Comparison of ENCODE assay signal across 17 mouse cellular contexts in the genomic region with DNA sequence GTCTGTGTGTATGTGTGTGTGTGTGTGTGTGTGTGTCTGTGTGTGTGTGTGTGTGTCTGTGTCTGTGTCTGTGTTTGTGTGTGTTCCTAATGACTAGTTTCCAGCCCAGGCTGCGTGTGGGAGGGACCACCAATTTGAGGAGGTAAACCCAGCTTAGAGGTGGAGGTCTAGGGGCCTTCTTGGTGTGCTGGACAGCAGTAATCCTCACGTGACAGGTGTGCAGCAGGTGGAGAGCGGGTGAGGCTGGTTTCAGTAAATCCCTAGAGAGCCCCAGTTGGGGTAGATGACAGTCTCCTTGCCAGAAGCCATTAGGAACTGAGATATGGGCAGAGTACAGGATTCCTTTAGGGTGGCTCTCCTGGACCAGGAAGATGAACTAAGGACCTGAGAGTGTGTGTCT. TPM values are rescaled to one million over a fixed set of nuclear protein-coding genes. Genes with fewer than 3 reads are reported as not detected.
DNase-seq lines count a peak whose midpoint lies in the region; ATAC-seq and TF ChIP-seq lines count a peak whose summit lies in the region.
"Had no signal": no experiment of that assay in that cellular context is flagged by ENCODE, and none has a peak within 500 bp of the region (broad histone marks: within the 10 kb centered on the region; RNA-seq: fewer than 3 reads in every experiment).

No protein-coding gene starts in this region.

- TF ChIP-seq EP300 in liver, postnatal 0 days (IDR thresholded peaks at IDR 0.05; ENCODE audit: low read depth): no peak

- H3K4me3 ChIP-seq in forebrain, embryonic 10.5 days: no peak overlapping the region
- H3K4me3 ChIP-seq in forebrain, embryonic 16.5 days (replicated peaks; ENCODE audit: low read length): no peak overlapping the region
- no peak overlapping the region for H3K4me3 ChIP-seq in hindbrain, embryonic 10.5 days
- H3K4me3 ChIP-seq in hindbrain, embryonic 16.5 days (ENCODE audit: low read length): no peak overlapping the region
- no peak overlapping the region for H3K4me3 ChIP-seq in liver, embryonic 15.5 days (replicated peaks)
- no peak overlapping the region for H3K4me3 ChIP-seq in liver, postnatal 0 days (ENCODE audit: low read depth, low read length)
- no peak overlapping the region for H3K4me3 ChIP-seq in limb, embryonic 10.5 days
- H3K4me3 ChIP-seq: intestine, embryonic 15.5 days had no signal

- H3K27me3 ChIP-seq in forebrain, embryonic 10.5 days (ENCODE audit: poor library complexity, severe bottlenecking): no peaks in the 10 kb centered on the region
- no peaks in the 10 kb centered on the region for H3K27me3 ChIP-seq in forebrain, embryonic 16.5 days (replicated peaks; ENCODE audit: control insufficient read depth, insufficient read depth, low read length)
- no peaks in the 10 kb centered on the region for H3K27me3 ChIP-seq in hindbrain, embryonic 10.5 days (ENCODE audit: insufficient read depth, poor library complexity, severe bottlenecking)
- peaks cover 2% of the 10 kb centered on the region; the same call in 1 of the 2 replicates for H3K27me3 ChIP-seq in hindbrain, embryonic 16.5 days (replicated peaks; ENCODE audit: control insufficient read depth, insufficient read depth, low read length)
- H3K27me3 ChIP-seq in liver, embryonic 15.5 days: no peaks in the 10 kb centered on the region
- no peaks in the 10 kb centered on the region for H3K27me3 ChIP-seq in liver, postnatal 0 days (ENCODE audit: insufficient read depth, low read length)
- H3K27me3 ChIP-seq in limb, embryonic 10.5 days (ENCODE audit: low read depth, poor library complexity, severe bottlenecking): no peaks in the 10 kb centered on the region
- H3K27me3 ChIP-seq: intestine, embryonic 15.5 days had no signal

- H3K9ac ChIP-seq in forebrain, embryonic 16.5 days (replicated peaks; ENCODE audit: low read depth, low read length): no peak overlapping the region
- no peak overlapping the region for H3K9ac ChIP-seq in hindbrain, embryonic 16.5 days (ENCODE audit: low read depth, low read length)
- H3K9ac ChIP-seq in liver, embryonic 15.5 days: no peak overlapping the region
- no peak overlapping the region for H3K9ac ChIP-seq in liver, postnatal 0 days (replicated peaks)
- H3K9ac ChIP-seq: intestine, embryonic 15.5 days; liver, embryonic 14.5 days had no signal

- peaks cover 67% of the 10 kb centered on the region for H3K4me1 ChIP-seq in forebrain, embryonic 10.5 days
- H3K4me1 ChIP-seq in forebrain, embryonic 16.5 days (replicated peaks; ENCODE audit: control insufficient read depth, insufficient read depth, low read length): peaks cover 41% of the 10 kb centered on the region
- H3K4me1 ChIP-seq in hindbrain, embryonic 10.5 days (replicated peaks): peaks cover 79% of the 10 kb centered on the region
- H3K4me1 ChIP-seq in hindbrain, embryonic 16.5 days (ENCODE audit: control insufficient read depth, insufficient read depth, low read depth, low read length): peaks cover 28% of the 10 kb centered on the region
- peaks cover 23% of the 10 kb centered on the region for H3K4me1 ChIP-seq in liver, embryonic 15.5 days (replicated peaks)
- peaks cover 6% of the 10 kb centered on the region for H3K4me1 ChIP-seq in liver, postnatal 0 days (ENCODE audit: insufficient read depth)
- peaks cover 71% of the 10 kb centered on the region for H3K4me1 ChIP-seq in limb, embryonic 10.5 days

- DNase-seq in forebrain, embryonic 10.5 days (ENCODE audit: extremely low spot score, low spot score): no peak
- no peak for DNase-seq in hindbrain, embryonic 10.5 days (ENCODE audit: low spot score)
- no peak for DNase-seq in liver, postnatal 0 days
- no peak for DNase-seq in limb, embryonic 10.5 days (ENCODE audit: low spot score)
- DNase-seq: cerebellum, adult 11 months; cerebellum, postnatal 14 days; kidney, adult 9 months; midbrain, embryonic 14.5 days; right cerebral cortex, postnatal 4 days had no signal

- H3K36me3 ChIP-seq in forebrain, embryonic 10.5 days (replicated peaks): peaks cover 100% of the 10 kb centered on the region
- peaks cover 4% of the 10 kb centered on the region; the same call in 1 of the 2 replicates for H3K36me3 ChIP-seq in forebrain, embryonic 16.5 days (ENCODE audit: control insufficient read depth, insufficient read depth)
- peaks cover 98% of the 10 kb centered on the region for H3K36me3 ChIP-seq in hindbrain, embryonic 10.5 days
- peaks cover 14% of the 10 kb centered on the region for H3K36me3 ChIP-seq in hindbrain, embryonic 16.5 days (ENCODE audit: control insufficient read depth, insufficient read depth, low read length)
- 0 out of 2 replicates have a peak, but pooled peaks cover 4% of the 10 kb centered on the region for H3K36me3 ChIP-seq in liver, embryonic 15.5 days (replicated peaks)
- peaks cover 6% of the 10 kb centered on the region; the same call in 1 of the 2 replicates for H3K36me3 ChIP-seq in liver, postnatal 0 days (replicated peaks; ENCODE audit: insufficient read depth, low read length)
- H3K36me3 ChIP-seq in limb, embryonic 10.5 days: peaks cover 94% of the 10 kb centered on the region

- 86% methylated on average over 3 of the region's 3 CpGs for WGBS in forebrain, embryonic 10.5 days
- WGBS in forebrain, embryonic 16.5 days: 78% methylated on average over 3 of the region's 3 CpGs
- WGBS in hindbrain, embryonic 10.5 days: 88% methylated on average over 3 of the region's 3 CpGs
- 90% methylated on average over 3 of the region's 3 CpGs for WGBS in hindbrain, embryonic 16.5 days
- WGBS in liver, embryonic 15.5 days (ENCODE audit: insufficient replicate concordance): 58% methylated on average over 3 of the region's 3 CpGs
- WGBS in liver, postnatal 0 days (ENCODE audit: insufficient replicate concordance): 86% methylated on average over 3 of the region's 3 CpGs
- WGBS in limb, embryonic 10.5 days: 91% methylated on average over 3 of the region's 3 CpGs

- no peaks in the 10 kb centered on the region for H3K9me3 ChIP-seq in forebrain, embryonic 10.5 days
- H3K9me3 ChIP-seq in forebrain, embryonic 16.5 days (ENCODE audit: control insufficient read depth, low read length): no peaks in the 10 kb centered on the region
- H3K9me3 ChIP-seq in hindbrain, embryonic 10.5 days: no peaks in the 10 kb centered on the region
- no peaks in the 10 kb centered on the region for H3K9me3 ChIP-seq in hindbrain, embryonic 16.5 days (ENCODE audit: control insufficient read depth, low read length)
- H3K9me3 ChIP-seq in liver, embryonic 15.5 days (replicated peaks): no peaks in the 10 kb centered on the region
- H3K9me3 ChIP-seq in liver, postnatal 0 days (ENCODE audit: low read length): no peaks in the 10 kb centered on the region
- no peaks in the 10 kb centered on the region for H3K9me3 ChIP-seq in limb, embryonic 10.5 days (replicated peaks)
- H3K9me3 ChIP-seq: intestine, embryonic 15.5 days had no signal

- no peak for ATAC-seq in forebrain, embryonic 16.5 days
- no peak for ATAC-seq in hindbrain, embryonic 16.5 days
- no peak for ATAC-seq in liver, embryonic 15.5 days (ENCODE audit: insufficient read depth)
- no peak for ATAC-seq in liver, postnatal 0 days
- no peak for ATAC-seq in cerebellum, adult (ENCODE audit: insufficient number of reproducible peaks, low FRiP score, low TSS enrichment)
- ATAC-seq: CD4-positive, CD25-positive, alpha-beta regulatory T cell, adult 4 months had no signal

- TF ChIP-seq CTCF in liver, postnatal 0 days (IDR thresholded peaks at IDR 0.05; ENCODE audit: low read depth): no peak

- no peak overlapping the region for H3K4me2 ChIP-seq in forebrain, embryonic 16.5 days (ENCODE audit: low read length)
- H3K4me2 ChIP-seq in hindbrain, embryonic 16.5 days (ENCODE audit: low read length): no peak overlapping the region
- peak overlapping the region; percentile 25; the same call in 1 of the 2 replicates for H3K4me2 ChIP-seq in liver, embryonic 15.5 days
- no peak overlapping the region for H3K4me2 ChIP-seq in liver, postnatal 0 days (ENCODE audit: low read depth, low read length)
- H3K4me2 ChIP-seq: intestine, embryonic 15.5 days had no signal

- H3K27ac ChIP-seq in forebrain, embryonic 10.5 days: peak overlapping the region; percentile 31; the same call in 1 of the 2 replicates
- no peak overlapping the region for H3K27ac ChIP-seq in forebrain, embryonic 16.5 days (ENCODE audit: low read length)
- H3K27ac ChIP-seq in hindbrain, embryonic 10.5 days: peak overlapping the region; percentile 56
- no peak overlapping the region for H3K27ac ChIP-seq in hindbrain, embryonic 16.5 days (ENCODE audit: low read depth, low read length)
- no peak overlapping the region for H3K27ac ChIP-seq in liver, embryonic 15.5 days (replicated peaks)
- no peak overlapping the region; the same call in 1 of the 2 replicates for H3K27ac ChIP-seq in liver, postnatal 0 days (ENCODE audit: low read depth)
- H3K27ac ChIP-seq in limb, embryonic 10.5 days: peak overlapping the region; percentile 61; the same call in 1 of the 2 replicates
- H3K27ac ChIP-seq: intestine, embryonic 15.5 days; liver, embryonic 14.5 days; stomach, postnatal 0 days had no signal

RNA-seq across cellular contexts. Expression of a gene that starts 36.3 kb away (rescaled TPM):
- polyA plus RNA-seq in forebrain, embryonic 10.5 days (2016; fragmentation: Nextera tagmentation; extraction: Ambion mirVana): 13.7 and 16.1 TPM in 2 replicates
- polyA plus RNA-seq in forebrain, embryonic 16.5 days (2015; fragmentation: Nextera tagmentation; extraction: Ambion mirVana): 14.5 and 14.8 TPM in 2 replicates
- polyA plus RNA-seq in hindbrain, embryonic 10.5 days (2016; fragmentation: Nextera tagmentation; extraction: Ambion mirVana): 17.0 and 18.8 TPM in 2 replicates
- 7.8 and 9.7 TPM in 2 replicates for polyA plus RNA-seq in hindbrain, embryonic 16.5 days (2015; fragmentation: Nextera tagmentation; extraction: Ambion mirVana)
- polyA plus RNA-seq in liver, embryonic 15.5 days (2015; fragmentation: Nextera tagmentation; extraction: Ambion mirVana): 0.91 and 1.0 TPM in 2 replicates
- polyA plus RNA-seq in liver, postnatal 0 days (2015; fragmentation: Nextera tagmentation; extraction: Ambion mirVana): 1.1 and 1.2 TPM in 2 replicates
- polyA plus RNA-seq in limb, embryonic 10.5 days (2016; fragmentation: Nextera tagmentation; extraction: Ambion mirVana): 19.9 and 20.3 TPM in 2 replicates
- polyA plus RNA-seq: CD4-positive, CD25-positive, alpha-beta regulatory T cell, adult 4 months had no signal

Comparison
In these comparisons a context has a peak if more than half of its experiments do, and no peak if none do; other contexts are left out.
1. H3K27ac ChIP-seq: peak in forebrain, embryonic 10.5 days (single experiment), hindbrain, embryonic 10.5 days (single experiment) and limb, embryonic 10.5 days (single experiment); none in forebrain, embryonic 16.5 days (single experiment), hindbrain, embryonic 16.5 days (single experiment), liver, embryonic 15.5 days (single experiment) and liver, postnatal 0 days (single experiment).